Mouse (Mus musculus) T-helper 1 cell (primary cell): ENCODE data around the gene Olfr385.
"Not testable (repeated sequence)": the region's sequence is repeated elsewhere in the genome, so short reads cannot be mapped to it uniquely, and the experiment has no call there.

Experiments
- in situ Hi-C: fragments of 300-600 bp; cut with MboI, MseI; formaldehyde crosslinking; loops from one replicate; pipeline ENCODE4 v1.15.1; 2025; ENCODE audit warnings: high pct_unique_total_duplicates

Gene Olfr385

GRCm38 (mm10) chr11:73592908-73593307, at the start of gene Olfr385:
Gene Olfr385 (minus strand): TSS chr11:73593008.
- in situ Hi-C loops: no loop called here

DNA sequence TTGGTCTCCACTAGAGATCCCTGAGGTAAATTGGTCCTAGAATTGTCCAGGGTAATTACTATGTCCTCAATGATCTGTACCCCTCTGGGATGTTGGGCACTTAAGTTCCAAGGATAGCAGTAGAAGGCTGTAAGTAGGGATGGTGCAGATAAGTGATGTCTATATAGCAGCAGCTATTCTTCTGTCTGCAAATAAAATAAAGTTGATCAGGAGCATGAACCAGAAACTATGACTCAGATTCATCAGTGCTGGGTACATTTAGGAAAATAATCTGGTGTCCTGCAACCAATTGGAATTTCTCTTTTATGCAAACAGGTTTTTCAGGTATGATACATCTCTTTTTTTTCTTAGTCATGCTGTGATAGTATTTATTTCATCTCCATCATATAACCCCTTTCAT, 5.5 kb upstream of the Olfr385 start, which contains the start of gene Olfr384:
Gene Olfr384, plus strand, starts transcription at position 301 of the 400 bp plus-strand sequence.
- in situ Hi-C loops: no loop called here

GRCm38 (mm10) chr11:73583188-73583587, 9.6 kb downstream of the Olfr385 start:
- in situ Hi-C loops: not testable (repeated sequence)

GRCm38 (mm10) chr11:73579871-73580270, 12.9 kb downstream of the Olfr385 start:
- in situ Hi-C loops: no loop called here
